Mouse (Mus musculus) heart, embryonic 16.5 days (tissue): ENCODE results near the gene Bicc1. TPM values are rescaled to one million over a fixed set of nuclear protein-coding genes. Genes with fewer than 3 reads are reported as not detected.

Source experiments
- ATAC-seq: fragments of 200-750 bp; cut with Nextera tagmentation; replicated peaks from 2 replicates; pipeline ENCODE4 v1.8.0; 2017; ENCODE audit warnings: moderate number of reproducible peaks; ENCODE audit not compliant: insufficient read depth, low FRiP score; ENCODE audit errors: extremely low read depth
- H3K27ac ChIP-seq: fragments of 300-500 bp; sonication (generic); 2 replicates; pipeline ENCODE4 v1.5.1; 2014; ENCODE audit warnings: mild to moderate bottlenecking, low read length, control low read depth, moderate library complexity
- H3K27me3 ChIP-seq: fragments of 300-500 bp; sonication (generic); 2 replicates; pipeline ENCODE4 v1.6.1; 2014; ENCODE audit warnings: low read length, mixed read lengths; ENCODE audit not compliant: control insufficient read depth, insufficient read depth
- H3K36me3 ChIP-seq: fragments of 300-500 bp; sonication (generic); 2 replicates; pipeline ENCODE4 v1.6.1; 2014; ENCODE audit not compliant: control insufficient read depth, insufficient read depth
- H3K4me1 ChIP-seq: fragments of 300-500 bp; sonication (generic); 2 replicates; pipeline ENCODE4 v1.6.1; 2014; ENCODE audit warnings: low read length, mixed read lengths; ENCODE audit not compliant: control insufficient read depth, insufficient read depth
- H3K4me2 ChIP-seq: fragments of 300-500 bp; sonication (generic); 2 replicates; pipeline ENCODE4 v1.6.1; 2014; ENCODE audit warnings: low read depth, mild to moderate bottlenecking, control low read depth, low read length
- H3K4me3 ChIP-seq: fragments of 300-500 bp; sonication (generic); 2 replicates; pipeline ENCODE4 v1.5.1; 2014; ENCODE audit warnings: mild to moderate bottlenecking, control low read depth, low read length
- H3K9ac ChIP-seq: fragments of 300-500 bp; sonication (generic); 2 replicates; pipeline ENCODE4 v1.6.1; 2014; ENCODE audit warnings: low read length, control low read depth
- H3K9me3 ChIP-seq: fragments of 300-500 bp; sonication (generic); replicated peaks from 2 replicates; pipeline ENCODE4 v1.6.1; 2016; ENCODE audit warnings: low read length; ENCODE audit not compliant: control insufficient read depth
- WGBS: fragments of 180-500 bp; shearing (Covaris S2); extraction: QIAGEN DNeasy Blood & Tissue Kit; methylation state at CpG from one replicate; pipeline ENCODE4 v1.1.7; 2014; 5-methylcytosine and 5-hydroxymethylcytosine counted together
- polyA plus RNA-seq: library from polyadenylated mRNA; unstranded; fragments of >200 nt; fragmentation: Nextera tagmentation; extraction: Ambion mirVana; gene quantifications from 2 replicates; pipeline ENCODE4 v1.2.1, GENCODE M21; 2015

The Bicc1 gene
- polyA plus RNA-seq, 1 experiment from 2014 or later: 16.7 TPM

DNA sequence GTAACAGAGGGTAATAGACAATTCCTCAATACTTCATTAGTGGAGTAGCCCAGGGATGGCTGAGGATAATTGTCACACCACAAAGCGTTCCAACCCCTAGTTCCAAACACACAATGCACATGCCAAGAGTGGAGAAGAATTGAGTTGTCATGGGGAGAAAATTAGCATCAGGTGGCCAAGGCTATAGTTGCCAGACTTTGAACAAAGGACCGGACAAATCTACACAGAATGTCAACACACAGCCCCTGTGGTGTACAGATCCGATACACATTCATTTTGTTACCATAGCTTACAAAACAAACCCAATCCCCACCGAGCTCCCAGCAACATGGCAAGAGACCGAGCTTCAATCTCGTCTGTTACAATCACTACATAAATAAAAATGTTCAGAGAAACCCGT lies 123.0 kb downstream of the Bicc1 start:
- Histone ChIP-seq H3K27me3 (no peaks in the 10 kb centered on the region), H3K36me3 (no peaks in the 10 kb centered on the region), H3K9me3 (no peaks in the 10 kb centered on the region), H3K9ac (no peak overlapping the region), H3K4me3 (no peak overlapping the region), H3K4me2 (no peak overlapping the region), H3K4me1 (no peaks in the 10 kb centered on the region), H3K27ac (no peak overlapping the region)
- 85% methylated on average over 7 of the region's 7 CpGs for whole genome bisulfite sequencing
- no peak for ATAC-seq

DNA sequence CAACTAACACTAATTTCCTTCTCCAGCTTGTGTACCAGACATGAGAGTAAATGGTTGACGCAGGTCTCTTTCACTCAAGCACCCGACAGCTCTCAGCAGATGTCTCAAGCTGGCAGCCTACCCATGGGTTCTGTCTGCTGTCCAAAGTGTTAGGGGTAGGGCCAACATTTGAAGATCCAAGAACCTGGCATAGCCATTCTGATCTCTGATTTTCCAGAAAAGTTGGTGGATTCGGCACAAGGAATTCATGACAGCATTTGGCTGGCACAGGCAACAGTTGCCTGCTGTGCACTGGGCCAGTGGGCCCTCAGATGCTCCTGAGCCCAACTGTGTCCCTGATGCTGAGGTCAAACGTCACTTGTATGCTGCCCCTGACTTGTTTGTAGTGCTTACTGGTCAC lies 130.5 kb downstream of the Bicc1 start:
- Histone ChIP-seq H3K4me3 (no peak overlapping the region), H3K36me3 (no peaks in the 10 kb centered on the region), H3K9ac (no peak overlapping the region), H3K27ac (peak overlapping the region; percentile 19), H3K4me1 (peaks cover 37% of the 10 kb centered on the region), H3K27me3 (no peaks in the 10 kb centered on the region), H3K4me2 (peak overlapping the region; percentile 35), H3K9me3 (no peaks in the 10 kb centered on the region)
- WGBS: 60% methylated on average over 4 of the region's 4 CpGs
- ATAC-seq: no peak

DNA sequence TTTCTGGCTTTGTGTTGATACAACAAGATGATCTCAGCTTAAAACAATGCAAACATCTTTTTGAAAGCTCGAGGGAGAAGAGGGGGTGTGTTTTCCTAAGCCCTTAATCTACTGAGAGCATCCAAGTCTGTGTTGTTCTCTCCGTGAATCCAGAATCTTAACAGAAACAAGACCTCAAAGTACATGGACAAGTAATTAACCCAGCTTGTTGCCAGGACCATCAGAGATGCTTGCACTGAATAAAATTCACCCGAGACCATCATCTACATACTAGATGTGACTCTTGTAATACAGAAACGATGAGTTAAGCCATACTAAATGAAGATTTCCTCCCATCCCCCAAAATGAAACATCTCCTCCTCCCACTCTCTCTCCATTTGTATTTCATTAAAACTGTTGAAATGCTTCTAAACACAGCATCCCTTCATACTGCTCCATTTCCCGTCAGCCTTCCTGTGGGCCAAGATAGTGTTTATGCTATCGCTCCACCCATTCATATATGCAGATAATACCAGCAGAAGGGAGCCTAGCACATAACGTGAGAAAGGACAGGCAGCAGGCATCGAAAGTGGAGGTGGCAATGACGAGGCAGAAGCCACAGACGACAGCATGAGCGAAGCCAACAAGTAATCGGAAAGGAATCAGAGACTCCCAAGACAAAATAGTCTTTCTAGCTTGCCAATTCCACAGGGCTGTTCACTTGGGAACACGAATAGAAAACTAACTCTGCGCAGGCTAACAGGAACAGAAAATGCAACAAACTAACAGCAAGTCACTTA lies 131.2 kb downstream of the Bicc1 start:
- Histone ChIP-seq H3K9me3 (no peaks in the 10 kb centered on the region), H3K4me3 (no peak overlapping the region), H3K9ac (no peak overlapping the region), H3K4me1 (peaks cover 43% of the 10 kb centered on the region), H3K27me3 (no peaks in the 10 kb centered on the region), H3K27ac (peak overlapping the region; percentile 19), H3K4me2 (peak overlapping the region; percentile 35), H3K36me3 (no peaks in the 10 kb centered on the region)
- no peak for ATAC-seq
- WGBS: 27% methylated on average over 14 of the region's 14 CpGs

DNA sequence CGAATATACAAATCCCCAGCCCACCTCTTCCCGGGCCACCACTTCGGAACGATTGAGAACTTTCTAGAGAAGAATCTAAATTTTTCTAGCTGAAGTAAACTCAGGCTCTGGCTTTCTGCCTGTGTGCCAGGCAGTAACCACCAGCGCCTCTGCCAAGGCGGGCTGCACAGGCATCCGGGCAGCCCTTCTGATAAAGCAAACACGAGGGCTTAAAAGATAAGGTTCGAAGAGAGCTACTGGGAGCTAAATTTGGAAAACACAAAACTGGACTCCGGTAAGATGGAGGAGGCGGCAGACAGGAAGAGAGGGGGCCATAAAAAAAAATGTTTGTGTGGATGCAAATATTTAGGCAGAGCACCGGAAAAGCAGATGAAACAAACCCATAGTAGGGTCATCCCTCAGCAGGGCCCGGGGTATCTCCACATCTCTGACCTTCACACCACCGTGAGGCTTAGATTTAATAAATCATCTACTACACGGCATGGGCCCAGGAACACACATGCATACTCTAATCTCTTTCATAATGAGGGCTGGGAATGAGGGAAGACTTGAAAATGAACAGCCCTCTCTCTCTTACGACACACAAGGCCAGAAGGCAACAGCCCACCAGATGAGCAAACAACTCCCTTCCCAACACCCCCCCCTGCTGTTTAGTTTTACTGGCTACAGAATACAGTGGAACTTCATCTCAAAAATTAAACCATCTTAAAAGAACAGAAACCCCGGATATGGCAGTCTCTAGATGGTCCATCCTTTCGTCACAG lies 134.2 kb downstream of the Bicc1 start:
- peak overlapping the region; percentile 51 for H3K4me2 ChIP-seq
- no peaks in the 10 kb centered on the region for H3K9me3 ChIP-seq
- peak overlapping the region; percentile 62 for H3K9ac ChIP-seq
- peak; percentile 90 for ATAC-seq
- H3K4me3 ChIP-seq: peak overlapping the region; percentile 15
- WGBS: 25% methylated on average over 18 of the region's 18 CpGs
- peak overlapping the region; percentile 95 for H3K27ac ChIP-seq
- H3K36me3 ChIP-seq: no peaks in the 10 kb centered on the region
- no peaks in the 10 kb centered on the region for H3K27me3 ChIP-seq
- peaks cover 42% of the 10 kb centered on the region for H3K4me1 ChIP-seq

DNA sequence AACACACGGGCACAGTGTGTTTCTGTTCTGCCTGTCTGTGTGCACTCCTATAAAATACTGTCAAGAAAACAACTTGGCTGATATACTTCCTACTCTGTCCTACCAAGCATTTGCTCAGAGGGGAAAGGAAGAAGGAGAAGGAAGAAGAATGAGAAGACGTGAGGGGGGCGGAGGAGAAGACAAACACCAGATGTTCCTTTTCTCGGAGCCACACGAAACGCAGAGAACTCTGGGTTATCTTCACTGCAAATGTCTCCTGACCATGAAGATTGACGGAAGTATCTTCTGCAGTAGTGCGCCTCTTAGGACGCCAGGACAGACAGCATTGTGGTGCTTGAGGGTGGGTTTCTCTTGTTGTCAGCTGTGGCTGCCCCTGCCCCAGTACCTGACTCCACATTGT lies 134.8 kb downstream of the Bicc1 start:
- H3K4me3 ChIP-seq: peak overlapping the region; percentile 15; the same call in 1 of the 2 replicates
- WGBS: 21% methylated on average over 9 of the region's 9 CpGs
- H3K9ac ChIP-seq: peak overlapping the region; percentile 62
- H3K36me3 ChIP-seq: no peaks in the 10 kb centered on the region
- ATAC-seq: peak; percentile 19; the same call in 1 of the 2 replicates
- H3K9me3 ChIP-seq: no peaks in the 10 kb centered on the region
- peak overlapping the region; percentile 95 for H3K27ac ChIP-seq
- H3K4me1 ChIP-seq: peaks cover 41% of the 10 kb centered on the region
- H3K27me3 ChIP-seq: no peaks in the 10 kb centered on the region
- peak overlapping the region; percentile 51 for H3K4me2 ChIP-seq

DNA sequence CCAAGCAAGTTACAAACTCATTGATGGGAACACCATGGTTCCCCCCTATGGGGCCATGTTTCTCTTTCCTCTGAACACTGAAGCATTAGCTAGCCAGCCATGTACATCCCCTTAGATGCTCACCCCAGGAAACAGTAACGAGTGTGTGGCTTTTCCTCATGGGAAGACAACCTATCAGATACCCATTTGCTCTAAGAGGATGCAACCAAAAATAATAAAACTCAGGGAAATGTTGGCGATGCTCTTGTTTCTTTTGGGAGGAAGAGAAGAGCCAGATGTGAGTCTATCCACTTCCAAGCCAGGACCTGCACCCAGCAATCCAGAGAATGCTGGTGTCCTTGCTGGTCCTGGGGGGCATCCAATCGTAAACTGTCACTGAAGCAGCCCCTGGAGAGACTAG lies 136.0 kb downstream of the Bicc1 start:
- no peak overlapping the region for H3K4me3 ChIP-seq
- ATAC-seq: no peak
- no peaks in the 10 kb centered on the region for H3K9me3 ChIP-seq
- WGBS: 54% methylated on average over 3 of the region's 3 CpGs
- no peaks in the 10 kb centered on the region for H3K36me3 ChIP-seq
- H3K9ac ChIP-seq: no peak overlapping the region
- H3K27me3 ChIP-seq: no peaks in the 10 kb centered on the region
- peaks cover 33% of the 10 kb centered on the region for H3K4me1 ChIP-seq
- no peak overlapping the region for H3K4me2 ChIP-seq
- H3K27ac ChIP-seq: peak overlapping the region; percentile 18; the same call in 1 of the 2 replicates

DNA sequence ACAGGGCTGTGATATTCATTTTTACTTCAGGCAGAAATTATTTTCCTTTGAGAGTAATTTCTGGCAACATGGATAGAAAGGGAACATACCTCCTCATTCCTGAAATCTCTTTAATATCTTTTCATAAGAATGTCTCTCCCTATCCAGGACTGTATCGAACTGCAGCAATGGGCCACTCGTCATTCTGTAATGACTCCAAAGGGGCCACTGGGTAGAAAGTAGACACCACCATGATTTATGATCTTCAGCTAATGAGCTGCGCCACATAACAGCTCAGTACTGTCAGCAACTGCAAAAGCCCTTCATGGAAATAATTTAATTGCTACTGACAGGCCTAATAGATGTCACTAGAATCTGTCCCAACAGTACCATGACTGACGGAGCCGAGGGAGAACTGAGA lies 139.0 kb downstream of the Bicc1 start:
- no peak overlapping the region for H3K4me2 ChIP-seq
- no peak overlapping the region for H3K27ac ChIP-seq
- no peak overlapping the region for H3K4me3 ChIP-seq
- no peaks in the 10 kb centered on the region for H3K27me3 ChIP-seq
- no peaks in the 10 kb centered on the region for H3K9me3 ChIP-seq
- H3K4me1 ChIP-seq: peaks cover 17% of the 10 kb centered on the region
- H3K36me3 ChIP-seq: no peaks in the 10 kb centered on the region
- H3K9ac ChIP-seq: no peak overlapping the region
- WGBS: 80% methylated on average over 5 of the region's 5 CpGs
- ATAC-seq: no peak

DNA sequence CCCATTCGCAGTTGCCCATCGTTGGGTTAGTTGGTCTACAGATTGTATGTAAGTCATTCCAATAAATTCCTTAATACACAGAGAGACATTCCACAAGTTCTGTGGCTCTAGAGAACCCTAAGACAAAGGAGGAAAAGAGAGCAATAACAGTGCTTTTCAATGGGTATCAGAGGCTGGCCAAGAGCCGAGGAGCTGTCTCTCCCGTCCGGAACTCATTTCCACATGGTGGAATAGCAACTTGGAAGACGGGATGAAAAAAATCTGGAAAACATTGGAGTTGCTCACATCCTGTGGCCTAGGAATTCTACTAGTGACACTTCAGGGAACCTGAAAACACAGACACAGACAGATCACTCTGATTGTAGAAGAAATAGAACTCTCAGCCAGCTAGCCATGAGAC lies 139.7 kb downstream of the Bicc1 start:
- peaks cover 12% of the 10 kb centered on the region for H3K4me1 ChIP-seq
- WGBS: 91% methylated on average over 6 of the region's 6 CpGs

More for the DNA sequence above, 139.7 kb downstream of the Bicc1 start:
- H3K4me2 ChIP-seq: no peak overlapping the region
- H3K4me3 ChIP-seq: no peak overlapping the region
- no peak for ATAC-seq
- H3K9ac ChIP-seq: no peak overlapping the region
- no peaks in the 10 kb centered on the region for H3K36me3 ChIP-seq
- no peaks in the 10 kb centered on the region for H3K9me3 ChIP-seq
- no peaks in the 10 kb centered on the region for H3K27me3 ChIP-seq
- H3K27ac ChIP-seq: no peak overlapping the region
